Mouse (Mus musculus): ENCODE results near the gene Gm11020. TPM values are rescaled to one million over a fixed set of nuclear protein-coding genes. Genes with fewer than 3 reads are reported as not detected.
A peak's percentile ranks its signal among the peaks of the same experiment; 100 is the strongest.

Gene Gm11020
- polyA plus RNA-seq, 1 experiment: not detected

DNA sequence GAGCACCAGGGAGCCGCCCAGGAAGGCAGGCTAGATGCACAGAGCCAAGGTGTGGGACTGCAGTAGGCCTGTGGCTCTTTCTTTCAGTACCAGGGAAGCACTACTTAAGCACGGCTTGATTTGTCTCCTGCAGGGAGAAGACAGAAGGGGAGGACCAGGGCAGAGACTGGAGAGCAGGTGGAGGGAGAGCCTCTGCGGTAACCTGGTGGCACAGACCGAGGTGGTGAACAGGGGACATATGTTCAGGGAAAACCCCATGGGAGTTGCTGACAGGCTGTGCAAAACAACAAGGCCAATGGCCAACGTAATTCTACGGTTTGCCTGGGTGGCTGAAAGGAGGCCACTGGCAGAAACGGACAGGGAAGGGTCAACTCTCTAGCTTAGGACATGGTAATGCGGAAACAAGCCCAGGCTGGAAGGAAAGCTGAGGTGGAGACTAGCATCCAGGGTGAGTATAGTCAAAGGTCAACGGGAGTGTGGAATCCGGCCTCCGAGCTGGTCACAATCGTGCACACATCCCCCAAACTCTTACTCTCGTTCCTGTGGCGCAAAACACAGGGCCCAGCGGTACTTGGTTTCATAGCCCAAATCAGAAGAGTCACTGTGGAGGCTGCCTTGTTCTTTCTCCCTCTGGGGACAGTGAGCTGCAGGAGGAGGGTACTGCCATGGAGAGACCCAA, 38.5 kb downstream of the Gm11020 start:
- Histone ChIP-seq H3K4me3 (ENCODE audit: insufficient read depth, low read depth, low read length) (peak overlapping the region; percentile 13; the same call in 1 of the 2 replicates), H3K4me1 (ENCODE audit: control insufficient read depth, insufficient read depth, insufficient read length, low read length) (peaks cover 26% of the 10 kb centered on the region), H3K27ac (replicated peaks; ENCODE audit: low read depth, low read length) (peak overlapping the region; percentile 91)

DNA sequence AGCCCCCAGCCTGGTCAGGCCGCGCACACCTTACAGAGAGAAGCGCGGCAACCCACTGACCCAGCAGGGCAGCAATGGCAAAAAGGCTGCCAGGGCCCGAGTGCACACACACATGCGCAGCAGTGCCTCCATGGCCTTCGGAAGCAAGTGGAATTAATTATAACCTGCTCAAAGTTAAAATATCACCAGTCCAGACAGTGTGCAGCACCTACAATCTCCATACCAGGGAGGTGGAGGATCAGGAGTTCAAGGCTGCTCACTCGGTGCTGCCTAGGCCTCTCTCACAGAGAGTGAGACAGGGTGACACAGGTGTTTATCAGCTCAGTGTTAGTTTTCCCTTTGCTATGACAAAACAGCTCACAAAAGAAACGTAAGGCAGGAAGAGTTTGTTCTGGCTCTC, 44.3 kb downstream of the Gm11020 start:
- no peak overlapping the region for H3K4me3 ChIP-seq (ENCODE audit: insufficient read depth, low read depth, low read length)
- H3K4me1 ChIP-seq (ENCODE audit: control insufficient read depth, insufficient read depth, insufficient read length, low read length): peaks cover 35% of the 10 kb centered on the region
- H3K27ac ChIP-seq (replicated peaks; ENCODE audit: low read depth, low read length): peak overlapping the region; percentile 12; the same call in 1 of the 2 replicates

DNA sequence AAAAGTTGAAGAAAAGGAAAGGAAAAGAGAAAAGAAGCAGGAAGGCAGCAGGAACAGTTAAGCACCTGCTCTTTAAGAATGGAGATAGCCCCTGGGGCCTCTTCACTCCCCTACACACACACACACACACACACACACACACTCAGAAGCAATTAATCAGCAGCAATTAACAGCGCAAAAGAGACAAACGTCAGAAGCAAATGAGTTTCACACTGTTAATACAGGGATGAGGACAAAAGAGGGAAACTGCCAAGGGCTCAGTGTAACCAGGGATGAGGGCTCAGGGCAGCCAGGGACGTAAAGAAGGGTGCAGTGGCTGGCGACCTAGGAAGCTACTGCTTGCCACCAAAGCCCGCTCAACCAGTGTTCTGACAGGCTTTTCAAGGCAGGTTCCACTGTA, 46.0 kb downstream of the Gm11020 start:
- no peak overlapping the region for H3K4me3 ChIP-seq (ENCODE audit: insufficient read depth, low read depth, low read length)
- peaks cover 38% of the 10 kb centered on the region for H3K4me1 ChIP-seq (ENCODE audit: control insufficient read depth, insufficient read depth, insufficient read length, low read length)
- H3K27ac ChIP-seq (replicated peaks; ENCODE audit: low read depth, low read length): no peak overlapping the region

DNA sequence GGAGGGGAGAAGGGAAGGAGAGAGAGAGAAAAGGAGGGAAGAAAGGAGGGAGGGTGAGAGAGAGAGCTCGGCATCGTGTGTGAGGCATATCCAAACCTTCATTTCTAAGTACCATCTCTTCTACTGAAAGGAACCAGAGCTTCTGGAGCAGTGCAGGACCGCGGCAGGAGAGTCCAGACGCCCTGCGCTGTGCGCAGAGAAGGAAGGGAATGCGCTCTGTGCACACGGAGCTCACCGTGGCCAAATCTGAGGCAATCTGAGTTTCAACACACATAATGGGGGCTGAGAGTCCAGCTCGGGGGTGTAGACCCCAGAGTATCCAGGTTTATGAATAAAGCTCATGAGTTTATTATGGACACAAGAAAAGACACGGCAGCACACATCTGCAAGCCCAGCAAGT, 48.2 kb downstream of the Gm11020 start:
- Histone ChIP-seq H3K4me1 (ENCODE audit: control insufficient read depth, insufficient read depth, insufficient read length, low read length) (peaks cover 43% of the 10 kb centered on the region), H3K4me3 (ENCODE audit: insufficient read depth, low read depth, low read length) (peak overlapping the region; percentile 22), H3K27ac (replicated peaks; ENCODE audit: low read depth, low read length) (peak overlapping the region; percentile 84)

DNA sequence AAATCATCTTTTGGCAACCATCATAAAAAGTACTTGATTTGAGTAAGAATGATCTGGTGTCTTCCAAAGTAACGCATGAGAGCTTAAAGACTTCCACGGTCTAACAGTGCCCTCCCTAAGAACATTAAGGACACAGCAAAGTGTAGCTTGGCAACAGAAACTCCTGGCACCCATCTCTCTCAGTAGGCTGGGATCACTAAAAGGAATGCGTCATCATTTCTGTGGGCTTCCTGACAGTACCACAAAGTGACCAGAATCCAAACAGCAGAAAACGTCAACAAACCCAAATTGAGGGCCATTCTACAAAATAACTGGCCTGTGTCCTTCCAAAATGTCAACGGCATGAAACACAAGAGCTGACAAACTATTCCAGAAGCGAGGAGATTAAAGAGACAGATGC, 48.7 kb downstream of the Gm11020 start:
- Histone ChIP-seq H3K4me1 (ENCODE audit: control insufficient read depth, insufficient read depth, insufficient read length, low read length) (peaks cover 46% of the 10 kb centered on the region), H3K27ac (replicated peaks; ENCODE audit: low read depth, low read length) (peak overlapping the region; percentile 84), H3K4me3 (ENCODE audit: insufficient read depth, low read depth, low read length) (peak overlapping the region; percentile 22; the same call in 1 of the 2 replicates)

DNA sequence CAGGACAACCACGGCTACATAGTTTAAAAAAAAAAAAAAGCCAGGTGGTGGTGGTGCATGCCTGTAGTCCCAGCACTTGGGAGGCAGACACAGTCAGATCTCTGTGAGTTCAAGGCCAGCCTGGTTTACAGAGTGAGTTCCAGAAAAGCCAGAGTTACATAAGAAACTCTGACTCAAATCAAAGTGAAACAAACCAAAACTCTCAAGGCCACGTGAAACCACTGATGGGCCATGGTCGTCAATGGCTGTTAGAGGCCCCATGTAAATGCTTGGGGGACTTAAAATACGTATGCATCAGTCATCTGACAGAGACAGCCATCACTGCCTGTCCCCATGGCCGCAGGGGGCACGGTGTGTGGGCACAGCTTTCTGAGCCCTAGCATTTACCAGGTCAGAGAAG, 49.8 kb downstream of the Gm11020 start:
- H3K4me1 ChIP-seq (ENCODE audit: control insufficient read depth, insufficient read depth, insufficient read length, low read length): peaks cover 44% of the 10 kb centered on the region
- H3K4me3 ChIP-seq (ENCODE audit: insufficient read depth, low read depth, low read length): no peak overlapping the region
- H3K27ac ChIP-seq (replicated peaks; ENCODE audit: low read depth, low read length): peak overlapping the region; percentile 84; the same call in 1 of the 2 replicates

Other genes starting within 250 kb of the Gm11020 start
- 53.4 and 61.0 TPM in 2 replicates for gene Cdh5, start 219.9 kb upstream of the Gm11020 start, polyA plus RNA-seq (2012; ENCODE audit: insufficient read depth, insufficient read length, missing spikeins)
- 0.54 TPM in 1 of 2 replicates, not detected in the other for gene Bean1, start 151.1 kb upstream of the Gm11020 start, polyA plus RNA-seq (2012; ENCODE audit: insufficient read depth, insufficient read length, missing spikeins)
- 13.1 and 16.8 TPM in 2 replicates for gene Tk2, start 73.0 kb upstream of the Gm11020 start, polyA plus RNA-seq (2012; ENCODE audit: insufficient read depth, insufficient read length, missing spikeins)
- gene Cklf, start 70.7 kb upstream of the Gm11020 start, polyA plus RNA-seq (2012; ENCODE audit: insufficient read depth, insufficient read length, missing spikeins): 3.8 TPM in 1 of 2 replicates, not detected in the other
- not detected in 2 replicates for gene Cmtm2a, start 28.4 kb upstream of the Gm11020 start, polyA plus RNA-seq (2012; ENCODE audit: insufficient read depth, insufficient read length, missing spikeins)
- gene Gm45711, start 11.5 kb upstream of the Gm11020 start, polyA plus RNA-seq (2012; ENCODE audit: insufficient read depth, insufficient read length, missing spikeins): not detected in 2 replicates
- gene Cmtm1, start 11.4 kb upstream of the Gm11020 start, polyA plus RNA-seq (2012; ENCODE audit: insufficient read depth, insufficient read length, missing spikeins): not detected in 2 replicates
- gene Cmtm2b, start 663 bp downstream of the Gm11020 start, polyA plus RNA-seq (2012; ENCODE audit: insufficient read depth, insufficient read length, missing spikeins): not detected in 2 replicates
- 12.1 and 15.1 TPM in 2 replicates for gene Cmtm3, start 17.8 kb downstream of the Gm11020 start, polyA plus RNA-seq (2012; ENCODE audit: insufficient read depth, insufficient read length, missing spikeins)
- gene Cmtm4, start 74.2 kb downstream of the Gm11020 start, polyA plus RNA-seq (2012; ENCODE audit: insufficient read depth, insufficient read length, missing spikeins): 21.5 and 32.4 TPM in 2 replicates
- gene Dync1li2, start 121.5 kb downstream of the Gm11020 start, polyA plus RNA-seq (2012; ENCODE audit: insufficient read depth, insufficient read length, missing spikeins): 29.1 and 29.3 TPM in 2 replicates
- not detected in 2 replicates for gene Terb1, start 188.3 kb downstream of the Gm11020 start, polyA plus RNA-seq (2012; ENCODE audit: insufficient read depth, insufficient read length, missing spikeins)
- 33.8 and 36.6 TPM in 2 replicates for gene Nae1, start 213.1 kb downstream of the Gm11020 start, polyA plus RNA-seq (2012; ENCODE audit: insufficient read depth, insufficient read length, missing spikeins)
- 2.8 and 3.6 TPM in 2 replicates for gene Car7, start 213.1 kb downstream of the Gm11020 start, polyA plus RNA-seq (2012; ENCODE audit: insufficient read depth, insufficient read length, missing spikeins)

All from brown adipose tissue, adult 24 weeks (tissue).